Mouse (Mus musculus) right cerebral cortex, postnatal 14 days (tissue): ENCODE results near the gene Tnfaip1.
"Not testable (repeated sequence)": the region's sequence is repeated elsewhere in the genome, so short reads cannot be mapped to it uniquely, and the experiment has no call there.

Experiments
- DNase-seq: peaks from one replicate; pipeline ENCODE4 v3.0.0; 2022

Tnfaip1 gene

GRCm38 (mm10) chr11:78535376-78536079, 604 bp downstream of the Tnfaip1 start:
- no peak for DNase-seq

- no peak for DNase-seq
These were observed 1.6 kb downstream of the Tnfaip1 start for GRCm38 (mm10) chr11:78534516-78534915.

GRCm38 (mm10) chr11:78531515-78531914, 4.6 kb downstream of the Tnfaip1 start:
- not testable (repeated sequence) for DNase-seq

DNA sequence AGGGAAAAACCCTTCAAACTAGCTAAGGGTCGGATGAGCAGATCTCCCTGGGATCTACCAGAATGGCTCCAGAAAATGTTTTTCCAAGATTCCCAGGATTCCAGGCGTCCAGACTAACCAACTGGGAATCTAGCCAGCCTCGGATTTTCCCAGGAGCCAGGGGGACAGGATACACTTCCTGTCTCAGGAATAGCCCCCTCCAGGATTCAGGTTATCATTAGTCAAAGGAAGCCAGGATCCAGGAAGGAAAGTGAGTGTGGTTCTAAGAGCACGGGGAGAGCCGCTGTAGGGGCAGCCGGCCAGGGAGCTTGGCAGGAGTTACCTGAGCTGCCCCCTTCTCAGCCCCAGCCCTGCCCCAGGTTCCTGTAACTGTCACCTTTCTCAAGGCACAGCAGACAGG, 5.1 kb downstream of the Tnfaip1 start:
- no peak for DNase-seq

DNA sequence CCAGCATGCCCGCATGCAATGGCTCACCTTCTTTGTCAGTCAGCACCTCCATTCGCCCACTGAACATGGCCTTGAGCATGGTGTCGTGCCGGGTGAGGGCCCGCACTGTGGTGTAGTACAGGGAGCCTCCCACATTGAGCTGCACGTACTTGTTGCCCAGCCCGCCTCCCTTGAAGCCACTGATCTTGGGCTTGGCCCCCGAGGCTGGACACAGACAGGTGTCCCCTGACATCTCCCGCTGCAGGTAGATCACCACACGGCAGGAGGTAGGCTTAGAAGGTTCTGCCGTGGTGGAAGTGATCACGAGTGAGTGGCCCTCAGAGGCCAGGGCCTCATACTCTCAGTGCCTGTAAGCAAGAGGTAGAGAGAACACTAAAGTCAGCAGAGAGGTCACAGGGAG, 6.1 kb downstream of the Tnfaip1 start:
- DNase-seq: no peak

DNA sequence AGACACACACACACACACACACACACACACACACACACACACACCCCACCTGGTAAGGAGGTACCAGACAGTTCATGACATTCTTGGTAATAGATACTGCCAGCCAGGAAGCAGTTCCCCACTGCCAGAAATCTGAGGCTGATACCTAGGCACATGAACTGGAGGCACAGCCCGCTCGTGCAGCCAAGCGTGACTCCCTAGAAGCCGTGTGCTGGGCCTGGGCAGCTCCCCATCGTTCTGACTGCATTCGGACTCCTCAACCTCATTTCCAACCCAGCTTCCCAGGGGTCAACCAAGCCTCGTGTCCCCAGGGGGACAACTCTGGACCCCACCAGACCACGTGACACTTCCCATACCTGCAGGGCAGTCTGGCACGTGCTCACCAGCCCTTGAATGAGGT, 7.4 kb downstream of the Tnfaip1 start:
- no peak for DNase-seq

GRCm38 (mm10) chr11:78524838-78525237, 11.3 kb downstream of the Tnfaip1 start:
- no peak for DNase-seq

GRCm38 (mm10) chr11:78523241-78523955, 12.7 kb downstream of the Tnfaip1 start:
- DNase-seq: no peak

DNA sequence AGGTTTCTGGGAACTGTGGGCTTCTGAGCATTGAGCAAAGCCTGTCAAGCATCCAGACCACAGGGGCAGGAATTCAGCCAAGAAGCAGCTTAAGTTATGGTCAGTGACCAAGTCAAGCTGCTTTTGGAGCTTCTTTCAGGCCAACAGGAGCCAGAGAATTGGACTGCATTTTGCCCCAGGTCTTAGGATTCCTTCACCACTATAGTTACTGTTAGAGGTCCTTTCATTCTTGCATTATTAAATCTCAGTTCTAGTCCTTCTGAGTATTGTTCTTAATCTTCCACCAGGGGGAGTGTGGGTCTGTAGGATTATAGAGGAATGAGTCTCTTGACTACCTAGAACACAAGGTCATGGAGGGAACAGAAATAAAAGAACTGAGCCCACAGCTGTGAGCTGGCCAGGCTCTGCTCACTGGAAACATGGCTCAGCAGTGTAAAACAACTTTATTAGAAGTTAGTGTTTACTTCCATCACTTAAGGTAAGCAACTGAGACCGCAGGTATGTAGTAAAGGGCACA, 13.6 kb downstream of the Tnfaip1 start:
- DNase-seq: no peak

- DNase-seq: no peak
These were observed 14.3 kb downstream of the Tnfaip1 start for GRCm38 (mm10) chr11:78521880-78522279.

DNA sequence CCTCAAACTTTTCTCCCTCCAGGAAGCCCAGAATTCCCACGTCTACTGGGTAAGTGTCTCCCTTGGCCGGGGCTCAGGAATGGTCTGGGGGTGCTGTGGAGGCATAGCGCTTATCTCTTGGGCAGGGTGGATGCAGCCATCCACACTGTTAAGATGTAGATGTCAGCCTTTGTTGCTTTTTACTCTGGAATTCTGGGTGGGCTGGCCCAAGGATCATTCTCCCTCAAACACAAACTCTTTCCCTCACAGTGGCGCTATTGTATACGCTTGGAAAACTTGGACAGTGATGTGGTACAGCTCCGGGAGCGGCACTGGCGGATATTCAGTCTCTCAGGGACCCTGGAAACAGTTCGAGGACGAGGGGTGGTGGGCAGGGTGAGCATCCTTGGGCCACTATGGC, 17.2 kb downstream of the Tnfaip1 start:
- no peak for DNase-seq

GRCm38 (mm10) chr11:78515549-78516325, 20.4 kb downstream of the Tnfaip1 start:
- no peak for DNase-seq

GRCm38 (mm10) chr11:78513106-78513790, 22.9 kb downstream of the Tnfaip1 start:
- DNase-seq: no peak

DNA sequence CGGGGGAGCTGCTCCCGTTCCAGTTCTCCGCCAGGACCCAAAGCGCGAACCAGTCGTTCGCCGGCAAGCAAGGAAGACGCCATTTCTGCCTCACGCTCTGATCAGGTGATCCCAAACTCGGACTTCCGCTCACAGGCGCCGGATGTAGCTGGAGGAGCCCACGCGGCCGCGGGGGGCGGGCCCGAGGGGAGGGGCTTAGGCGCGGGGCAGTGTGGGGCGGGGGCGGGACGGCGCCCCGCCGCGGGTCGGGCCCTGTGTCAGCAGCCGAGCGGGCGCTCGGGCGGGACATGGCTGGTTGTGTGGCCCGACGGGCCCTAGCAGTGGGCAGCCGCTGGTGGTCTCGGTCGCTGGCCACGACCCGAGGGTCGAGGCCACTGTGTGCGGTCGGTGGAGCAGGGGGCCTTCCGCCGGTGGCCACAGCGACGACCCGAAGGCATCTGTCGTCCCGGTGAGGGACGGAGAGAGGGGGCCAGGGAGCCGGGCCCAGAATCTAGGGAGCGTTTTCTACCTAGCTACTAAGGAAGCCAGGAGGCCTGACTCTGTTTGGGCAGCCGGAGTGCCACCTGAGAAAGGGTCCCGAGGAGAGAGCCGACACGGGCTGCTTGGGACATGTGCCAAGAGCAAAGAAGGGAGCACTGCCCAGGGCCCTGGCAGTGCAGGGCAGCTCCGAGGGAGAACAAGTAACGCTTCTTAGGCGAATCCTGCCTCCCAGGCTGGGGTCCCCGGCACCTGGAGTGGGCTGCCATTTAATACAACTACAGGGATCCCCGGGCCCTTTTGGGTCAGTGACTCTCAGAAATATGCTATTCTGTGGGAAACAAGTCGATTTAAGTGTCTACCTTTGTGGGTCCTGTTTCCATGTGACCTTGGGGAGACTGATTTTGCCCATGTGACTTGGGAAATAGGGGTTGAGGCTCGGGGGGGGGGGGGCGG, 23.8 kb downstream of the Tnfaip1 start, which contains the start of the genes Tmem199 and Poldip2:
Gene Tmem199 (minus strand): TSS at position 148 of the 933 bp plus-strand sequence.
Gene Poldip2 (plus strand): TSS at position 169 of the 933 bp plus-strand sequence.
- peak; percentile 90 for DNase-seq

DNA sequence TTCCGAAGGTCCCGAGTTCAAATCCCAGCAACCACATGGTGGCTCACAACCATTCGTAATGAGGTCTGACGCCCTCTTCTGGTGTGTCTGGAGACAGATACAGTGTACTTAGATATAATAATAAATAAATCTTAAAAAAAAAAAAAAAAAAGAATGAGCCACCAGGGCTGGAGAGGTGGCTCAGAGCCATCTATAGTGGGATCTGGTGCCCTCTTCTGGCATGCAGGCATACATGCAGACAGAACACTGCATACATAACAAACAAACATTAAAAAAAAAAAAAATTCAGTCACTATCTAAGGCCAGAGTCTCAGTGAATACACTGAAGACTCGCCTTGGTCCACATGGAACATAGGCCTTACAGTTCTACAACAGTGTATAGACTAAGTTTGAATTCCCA, 27.0 kb downstream of the Tnfaip1 start:
- no peak for DNase-seq

DNA sequence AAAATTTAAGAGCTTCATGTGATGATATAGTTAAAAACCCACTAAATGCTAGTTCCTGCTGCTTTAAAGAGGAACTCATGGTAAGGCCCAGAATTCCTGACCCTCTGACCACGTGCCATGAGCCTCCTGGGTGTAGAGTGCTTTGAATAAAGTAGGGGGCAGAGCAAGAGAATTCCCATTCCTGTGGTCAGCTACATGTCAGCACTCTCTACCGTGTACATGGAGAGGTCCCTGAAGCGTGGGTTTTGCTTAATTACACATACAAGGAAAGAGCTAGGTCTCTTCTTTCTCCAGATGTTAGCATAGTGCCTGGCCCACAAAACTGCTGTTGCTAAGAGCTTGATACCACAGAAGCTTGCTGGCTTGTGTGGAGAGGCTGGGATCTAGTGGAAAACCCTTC, 30.7 kb downstream of the Tnfaip1 start:
- no peak for DNase-seq

- DNase-seq: no peak
These were observed 33.1 kb downstream of the Tnfaip1 start, which contains the start of gene Sebox for GRCm38 (mm10) chr11:78502909-78503650. Gene Sebox (plus strand): TSS chr11:78503447.

- DNase-seq: no peak
These were observed 34.6 kb downstream of the Tnfaip1 start for GRCm38 (mm10) chr11:78501529-78501928.

GRCm38 (mm10) chr11:78500623-78501202, 35.4 kb downstream of the Tnfaip1 start:
- no peak for DNase-seq

DNA sequence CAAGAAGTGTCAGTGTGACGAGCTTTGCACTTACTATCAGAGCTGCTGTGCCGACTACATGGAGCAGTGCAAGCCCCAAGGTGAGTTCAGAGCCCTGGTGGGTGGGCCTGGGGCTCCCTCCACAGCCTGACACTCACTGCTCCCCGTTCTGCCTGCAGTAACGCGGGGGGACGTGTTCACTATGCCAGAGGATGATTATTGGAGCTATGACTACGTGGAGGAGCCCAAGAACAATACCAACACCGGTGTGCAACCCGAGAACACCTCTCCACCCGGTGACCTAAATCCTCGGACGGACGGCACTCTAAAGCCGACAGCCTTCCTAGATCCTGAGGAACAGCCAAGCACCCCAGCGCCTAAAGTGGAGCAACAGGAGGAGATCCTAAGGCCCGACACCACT, 36.6 kb downstream of the Tnfaip1 start:
- DNase-seq: no peak
